Mouse (Mus musculus): ENCODE measurements around the gene S100a13.

- 0 out of 2 replicates have a peak, but pooled peaks have one; percentile 20 for TF ChIP-seq EP300 (IDR thresholded peaks at IDR 0.05)
- no peak for TF ChIP-seq CTCF (IDR thresholded peaks at IDR 0.05)
These were observed 10.8 kb upstream of the S100a13 start for GRCm38 (mm10) chr3:90503444-90503843.

Measured in lung, postnatal 0 days (tissue).